Mouse (Mus musculus): ENCODE measurements at regions not wholly inside any gene's neighbourhood (a gene's known extent, or its start where the extent isn't known, plus 50 kb on each side); places are given as distances from the start of the nearest gene placed in this dataset.

DNA sequence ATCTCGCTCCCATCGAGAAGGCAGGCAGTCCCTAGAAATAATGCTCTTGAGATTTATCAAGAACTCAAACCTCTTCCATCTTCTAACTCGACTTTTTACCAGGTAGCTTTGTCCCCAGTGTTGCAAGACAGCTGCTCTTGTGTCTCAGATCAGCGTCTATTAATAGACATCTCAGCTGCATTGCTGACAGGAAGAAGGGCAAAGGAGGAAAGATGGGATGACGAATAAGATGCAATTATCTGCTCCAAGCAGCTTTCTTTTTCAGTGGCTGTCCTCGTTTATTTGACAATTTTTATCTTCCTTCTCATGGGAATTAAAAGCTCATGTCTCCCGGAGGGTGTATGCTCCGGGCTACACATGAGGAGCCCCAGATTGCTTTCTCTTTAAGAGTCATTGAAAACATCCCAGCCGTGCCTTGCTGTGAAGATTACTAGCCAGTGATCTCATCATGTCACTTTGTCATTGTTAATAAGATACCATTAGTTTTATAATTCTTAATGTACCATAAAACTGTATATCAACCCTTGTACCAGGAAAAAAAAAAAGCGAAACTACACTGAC, 299.9 kb upstream of the Eci2 start:
- 45% methylated on average over 10 of the region's 10 CpGs for WGBS (ENCODE audit: insufficient replicate concordance)
- no peaks in the 10 kb centered on the region for H3K27me3 ChIP-seq
- no peak overlapping the region for H3K4me2 ChIP-seq

GRCm38 (mm10) chr13:35328320-35328719, 301.4 kb upstream of the Eci2 start:
- no peak overlapping the region for H3K9ac ChIP-seq
- H3K4me1 ChIP-seq (replicated peaks), result no peaks in the 10 kb centered on the region
- no peak for DNase-seq
- H3K27ac ChIP-seq, result no peak overlapping the region
- no peak for ATAC-seq (ENCODE audit: low read depth)
- H3K27me3 ChIP-seq, result no peaks in the 10 kb centered on the region
- no peak overlapping the region for H3K4me3 ChIP-seq (replicated peaks)
- H3K4me2 ChIP-seq, result no peak overlapping the region
- no peaks in the 10 kb centered on the region for H3K9me3 ChIP-seq (replicated peaks)
- H3K36me3 ChIP-seq, result no peaks in the 10 kb centered on the region
- WGBS (ENCODE audit: insufficient replicate concordance), result 28% methylated on average over 2 of the region's 2 CpGs

More for the DNA sequence above, 299.9 kb upstream of the Eci2 start:
- Histone ChIP-seq H3K9ac (no peak overlapping the region), H3K36me3 (no peaks in the 10 kb centered on the region), H3K4me3 (replicated peaks) (no peak overlapping the region), H3K27ac (no peak overlapping the region), H3K9me3 (replicated peaks) (no peaks in the 10 kb centered on the region), H3K4me1 (replicated peaks) (no peaks in the 10 kb centered on the region)
- DNase-seq, result no peak
- no peak for ATAC-seq (ENCODE audit: low read depth)

- DNase-seq, result no peak
Measured at GRCm38 (mm10) chr13:35330926-35331325, 304.0 kb upstream of the Eci2 start.

DNA sequence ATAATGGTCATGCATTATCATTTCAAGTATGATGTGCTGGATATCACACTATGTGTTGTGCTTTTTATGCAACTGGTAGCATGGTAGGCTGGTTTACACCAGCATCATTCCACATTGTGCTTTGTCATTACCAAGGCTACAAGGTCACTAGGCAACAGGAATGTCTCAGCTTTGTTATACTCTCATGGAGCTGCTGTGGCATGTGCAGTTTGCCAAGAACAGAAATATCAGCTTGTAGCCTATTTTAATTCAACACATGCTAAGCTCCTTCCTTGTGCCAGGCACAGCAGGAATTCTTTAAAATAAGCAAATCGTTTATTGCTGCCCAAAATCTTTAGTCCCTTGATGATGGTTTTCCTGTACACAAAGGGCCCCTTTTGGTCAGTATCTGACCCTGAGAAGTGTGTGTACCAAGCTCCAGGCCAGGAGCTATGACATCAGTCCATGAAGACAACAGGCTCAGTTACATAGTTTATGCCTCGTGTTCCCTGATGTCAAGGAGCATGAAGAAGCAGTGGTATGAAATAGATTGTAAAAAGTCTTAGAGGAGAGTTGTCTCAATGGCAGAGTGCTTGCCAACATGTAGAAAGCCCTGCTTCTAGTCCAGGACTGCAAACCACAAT, 314.0 kb upstream of the Cdyl start:
- no peak overlapping the region for H3K27ac ChIP-seq
- no peak for DNase-seq
- no peak overlapping the region for H3K9ac ChIP-seq
- WGBS (ENCODE audit: insufficient replicate concordance), result 49% methylated on average over 2 of the region's 2 CpGs
- ATAC-seq (ENCODE audit: low read depth), result no peak
- H3K4me1 ChIP-seq (replicated peaks), result no peaks in the 10 kb centered on the region
- H3K27me3 ChIP-seq, result 0 out of 2 replicates have a peak, but pooled peaks cover 4% of the 10 kb centered on the region
- H3K9me3 ChIP-seq (replicated peaks), result no peaks in the 10 kb centered on the region
- H3K4me3 ChIP-seq (replicated peaks), result no peak overlapping the region
- H3K4me2 ChIP-seq, result no peak overlapping the region
- no peaks in the 10 kb centered on the region for H3K36me3 ChIP-seq

More at GRCm38 (mm10) chr13:35330926-35331325, 304.0 kb upstream of the Eci2 start:
- Histone ChIP-seq H3K27ac (no peak overlapping the region), H3K4me1 (replicated peaks) (no peaks in the 10 kb centered on the region), H3K9ac (no peak overlapping the region), H3K36me3 (no peaks in the 10 kb centered on the region), H3K9me3 (replicated peaks) (no peaks in the 10 kb centered on the region), H3K4me3 (replicated peaks) (no peak overlapping the region), H3K27me3 (no peaks in the 10 kb centered on the region), H3K4me2 (no peak overlapping the region)
- ATAC-seq (ENCODE audit: low read depth), result no peak
- WGBS (ENCODE audit: insufficient replicate concordance), result 42% methylated on average over 1 of the region's 1 CpGs

DNA sequence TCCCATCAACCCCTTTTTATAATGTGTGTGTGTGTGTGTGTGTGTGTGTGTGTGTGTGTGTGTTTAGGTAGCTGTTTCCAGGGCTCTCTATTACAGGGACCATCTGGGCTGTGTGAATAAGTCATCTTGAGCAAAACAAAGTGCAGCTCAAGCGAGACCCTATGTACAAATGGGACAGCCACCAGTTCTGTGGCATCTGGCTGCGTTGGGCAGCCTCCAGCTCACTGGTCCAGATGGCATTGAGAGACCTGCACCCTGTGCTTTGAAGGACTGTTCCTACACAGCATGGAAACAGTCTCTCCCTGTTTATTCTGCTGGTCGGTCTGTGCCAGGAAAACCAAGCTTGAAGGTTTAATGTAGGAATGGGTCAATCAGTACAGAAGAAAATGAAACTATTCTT, 311.4 kb upstream of the Cdyl start:
- DNase-seq, result no peak
- H3K9me3 ChIP-seq (replicated peaks), result no peaks in the 10 kb centered on the region
- H3K4me2 ChIP-seq, result no peak overlapping the region
- no peak overlapping the region for H3K27ac ChIP-seq
- H3K27me3 ChIP-seq, result 0 out of 2 replicates have a peak, but pooled peaks cover 4% of the 10 kb centered on the region
- no peak for ATAC-seq (ENCODE audit: low read depth)
- H3K36me3 ChIP-seq, result no peaks in the 10 kb centered on the region
- H3K4me1 ChIP-seq (replicated peaks), result no peaks in the 10 kb centered on the region
- no peak overlapping the region for H3K4me3 ChIP-seq (replicated peaks)
- WGBS (ENCODE audit: insufficient replicate concordance), result 66% methylated on average over 3 of the region's 3 CpGs
- no peak overlapping the region for H3K9ac ChIP-seq

GRCm38 (mm10) chr13:35359345-35359744, 300.3 kb upstream of the Cdyl start:
- WGBS (ENCODE audit: insufficient replicate concordance), result 57% methylated on average over 3 of the region's 3 CpGs
- H3K9me3 ChIP-seq (replicated peaks), result no peaks in the 10 kb centered on the region
- no peak for ATAC-seq (ENCODE audit: low read depth)
- H3K4me2 ChIP-seq, result no peak overlapping the region
- no peak overlapping the region for H3K9ac ChIP-seq
- H3K27me3 ChIP-seq, result no peaks in the 10 kb centered on the region
- no peaks in the 10 kb centered on the region for H3K36me3 ChIP-seq
- no peak overlapping the region for H3K27ac ChIP-seq
- H3K4me3 ChIP-seq (replicated peaks), result no peak overlapping the region
- H3K4me1 ChIP-seq (replicated peaks), result no peaks in the 10 kb centered on the region
- DNase-seq, result no peak

DNA sequence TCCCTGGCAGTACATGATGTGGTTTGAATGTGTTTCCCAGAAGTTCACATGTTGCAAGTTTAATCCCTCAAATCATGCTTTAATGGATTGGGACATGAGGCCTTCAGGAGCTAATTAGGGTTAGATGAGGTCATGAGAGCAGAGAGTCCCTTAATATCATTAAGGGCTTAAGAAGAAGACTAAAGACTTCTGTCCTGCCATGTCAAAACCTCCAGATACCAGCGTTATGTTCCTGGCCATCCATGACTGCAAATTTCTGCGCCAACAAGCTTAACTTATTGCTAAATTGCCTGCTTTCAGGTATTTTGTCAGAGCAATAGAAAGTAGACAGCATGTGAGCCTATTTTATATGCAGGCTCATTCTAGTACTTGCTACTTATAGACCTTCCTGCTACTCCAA, 282.1 kb upstream of the Cdyl start:
- Histone ChIP-seq H3K4me3 (replicated peaks) (no peak overlapping the region), H3K9ac (no peak overlapping the region), H3K4me2 (no peak overlapping the region), H3K9me3 (replicated peaks) (no peaks in the 10 kb centered on the region), H3K27me3 (no peaks in the 10 kb centered on the region), H3K36me3 (no peaks in the 10 kb centered on the region), H3K27ac (no peak overlapping the region), H3K4me1 (replicated peaks) (no peaks in the 10 kb centered on the region)
- DNase-seq (no peak), ATAC-seq (ENCODE audit: low read depth) (no peak)
- 73% methylated on average over 2 of the region's 2 CpGs for WGBS (ENCODE audit: insufficient replicate concordance)

DNA sequence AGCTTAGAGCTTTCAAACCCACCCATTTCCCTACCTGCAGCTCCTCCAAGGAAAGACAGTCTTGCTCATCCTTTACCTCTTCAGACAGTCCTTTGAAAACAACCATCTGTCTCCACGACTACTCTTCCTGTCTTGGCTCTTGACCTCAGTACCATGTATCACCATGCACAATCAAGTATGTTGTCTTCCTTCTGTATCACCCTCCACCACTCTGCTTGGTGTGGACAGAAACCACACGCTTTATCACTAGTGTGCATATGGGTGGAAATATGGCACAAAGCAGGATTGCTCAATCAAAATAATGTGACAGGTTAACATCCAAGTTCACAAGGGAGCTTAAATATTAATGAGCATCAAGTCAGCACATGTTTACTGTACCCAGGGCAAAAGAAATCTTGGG, 280.1 kb upstream of the Cdyl start:
- DNase-seq (no peak), ATAC-seq (ENCODE audit: low read depth) (no peak)
- 41% methylated on average over 2 of the region's 2 CpGs for WGBS (ENCODE audit: insufficient replicate concordance)
- Histone ChIP-seq H3K4me2 (no peak overlapping the region), H3K9ac (no peak overlapping the region), H3K27me3 (no peaks in the 10 kb centered on the region), H3K9me3 (replicated peaks) (no peaks in the 10 kb centered on the region), H3K36me3 (no peaks in the 10 kb centered on the region), H3K27ac (no peak overlapping the region), H3K4me1 (replicated peaks) (peaks cover 6% of the 10 kb centered on the region; the same call in 1 of the 2 replicates), H3K4me3 (replicated peaks) (no peak overlapping the region)

DNA sequence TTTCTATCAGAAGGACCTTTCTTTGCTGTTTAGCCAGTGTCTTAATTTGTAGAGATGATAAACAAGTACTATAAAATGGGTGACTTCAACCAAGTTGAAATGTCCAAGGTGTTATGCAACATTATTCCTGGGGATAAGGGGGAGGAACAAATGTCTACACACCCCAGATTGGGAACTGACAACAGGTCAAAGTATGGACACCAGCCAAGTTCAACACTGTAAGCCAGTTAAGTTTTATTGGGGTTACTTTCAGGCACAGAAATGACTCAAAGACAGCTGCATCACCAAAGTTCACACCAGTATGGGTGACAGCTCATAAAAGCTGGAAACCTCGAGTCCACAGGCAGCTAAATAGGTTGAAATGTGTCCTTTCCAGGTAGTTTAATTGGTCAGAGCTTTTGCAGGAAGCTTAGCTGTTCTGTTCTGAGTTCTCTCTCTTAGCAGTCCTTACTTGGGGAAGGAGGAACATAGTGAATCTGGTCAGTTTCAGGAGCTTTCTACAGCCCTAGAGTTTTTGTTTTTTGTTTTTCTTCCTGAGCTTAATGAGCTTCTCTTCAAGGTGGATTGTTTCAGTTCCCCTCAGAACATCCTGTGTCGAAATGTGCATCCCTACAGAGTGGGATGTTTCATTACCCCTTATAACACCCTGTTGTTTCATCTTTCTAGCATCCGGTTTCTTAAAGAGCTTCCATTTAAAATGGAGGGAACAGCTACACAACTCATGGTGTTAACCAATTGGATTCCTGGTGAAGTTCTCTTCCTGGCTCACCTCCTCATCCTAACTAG, 279.2 kb upstream of the Cdyl start:
- H3K9me3 ChIP-seq (replicated peaks), result no peaks in the 10 kb centered on the region
- peaks cover 6% of the 10 kb centered on the region; the same call in 1 of the 2 replicates for H3K4me1 ChIP-seq (replicated peaks)
- DNase-seq (no peak), ATAC-seq (ENCODE audit: low read depth) (no peak)
- no peak overlapping the region for H3K4me2 ChIP-seq
- H3K36me3 ChIP-seq, result no peaks in the 10 kb centered on the region
- H3K4me3 ChIP-seq (replicated peaks), result no peak overlapping the region
- no peak overlapping the region for H3K27ac ChIP-seq
- H3K9ac ChIP-seq, result no peak overlapping the region
- WGBS (ENCODE audit: insufficient replicate concordance), result 41% methylated on average over 3 of the region's 3 CpGs
- no peaks in the 10 kb centered on the region for H3K27me3 ChIP-seq

DNA sequence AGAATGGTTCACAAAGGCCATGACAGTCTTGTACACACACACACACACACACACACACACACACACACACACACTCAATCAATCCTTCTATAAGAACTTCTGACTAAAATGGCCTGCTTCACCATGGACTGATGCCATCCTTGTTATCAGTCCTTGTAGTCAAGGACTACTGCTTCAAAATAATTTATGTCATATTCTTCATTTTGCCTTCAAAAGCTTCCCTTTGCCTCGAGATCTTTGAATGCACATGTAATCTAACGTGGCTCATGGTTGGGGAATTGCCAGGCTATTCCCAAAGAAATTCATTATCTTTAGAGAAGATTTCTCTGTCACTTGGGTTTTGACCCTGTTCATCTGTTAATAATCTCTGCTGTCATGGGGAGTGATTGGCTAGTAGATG, 278.0 kb upstream of the Cdyl start:
- H3K27ac ChIP-seq, result no peak overlapping the region
- H3K4me1 ChIP-seq (replicated peaks), result peaks cover 6% of the 10 kb centered on the region; the same call in 1 of the 2 replicates
- no peaks in the 10 kb centered on the region for H3K9me3 ChIP-seq (replicated peaks)
- WGBS (ENCODE audit: insufficient replicate concordance), result 51% methylated on average over 2 of the region's 2 CpGs
- H3K4me2 ChIP-seq, result no peak overlapping the region
- no peak overlapping the region for H3K4me3 ChIP-seq (replicated peaks)
- H3K27me3 ChIP-seq, result no peaks in the 10 kb centered on the region
- no peak for ATAC-seq (ENCODE audit: low read depth)
- no peak overlapping the region for H3K9ac ChIP-seq
- no peak for DNase-seq
- H3K36me3 ChIP-seq, result no peaks in the 10 kb centered on the region

- Histone ChIP-seq H3K9me3 (replicated peaks) (no peaks in the 10 kb centered on the region), H3K4me1 (replicated peaks) (peaks cover 6% of the 10 kb centered on the region; the same call in 1 of the 2 replicates), H3K4me3 (replicated peaks) (no peak overlapping the region), H3K27ac (no peak overlapping the region), H3K36me3 (no peaks in the 10 kb centered on the region), H3K27me3 (no peaks in the 10 kb centered on the region), H3K4me2 (no peak overlapping the region), H3K9ac (no peak overlapping the region)
- WGBS (ENCODE audit: insufficient replicate concordance), result 19% methylated on average over 12 of the region's 12 CpGs
- ATAC-seq (ENCODE audit: low read depth) (no peak), DNase-seq (no peak)
Measured at GRCm38 (mm10) chr13:35383000-35383623, 276.5 kb upstream of the Cdyl start.
